Mouse (Mus musculus) adrenal gland, adult 10 weeks (tissue): ENCODE measurements around the gene Acvrl1. TPM values are rescaled to one million over a fixed set of nuclear protein-coding genes. Genes with fewer than 3 reads are reported as not detected.

ENCODE experiments used
- polyA plus RNA-seq: library from polyadenylated mRNA; stranded (reverse); fragments of 350-450 nt; fragmentation: Illumina TruSeq; extraction: RNeasy Lipid Tissue Mini Kit (QIAGEN cat#74804); gene quantifications from one replicate; pipeline ENCODE4 v1.2.3, GENCODE M21; 2014; ENCODE audit warnings: low read depth, low replicate concordance

The Acvrl1 gene
- polyA plus RNA-seq: 1.0 TPM

GRCm38 (mm10) chr15:101128181-101129089 is at the start of gene Acvrl1:
Gene Acvrl1, plus strand, starts transcription at chr15:101128522.

GRCm38 (mm10) chr15:101115511-101116110 is 12.7 kb upstream of the Acvrl1 start, which contains the start of gene Ankrd33:
Gene Ankrd33, plus strand, starts transcription at chr15:101115755.

DNA sequence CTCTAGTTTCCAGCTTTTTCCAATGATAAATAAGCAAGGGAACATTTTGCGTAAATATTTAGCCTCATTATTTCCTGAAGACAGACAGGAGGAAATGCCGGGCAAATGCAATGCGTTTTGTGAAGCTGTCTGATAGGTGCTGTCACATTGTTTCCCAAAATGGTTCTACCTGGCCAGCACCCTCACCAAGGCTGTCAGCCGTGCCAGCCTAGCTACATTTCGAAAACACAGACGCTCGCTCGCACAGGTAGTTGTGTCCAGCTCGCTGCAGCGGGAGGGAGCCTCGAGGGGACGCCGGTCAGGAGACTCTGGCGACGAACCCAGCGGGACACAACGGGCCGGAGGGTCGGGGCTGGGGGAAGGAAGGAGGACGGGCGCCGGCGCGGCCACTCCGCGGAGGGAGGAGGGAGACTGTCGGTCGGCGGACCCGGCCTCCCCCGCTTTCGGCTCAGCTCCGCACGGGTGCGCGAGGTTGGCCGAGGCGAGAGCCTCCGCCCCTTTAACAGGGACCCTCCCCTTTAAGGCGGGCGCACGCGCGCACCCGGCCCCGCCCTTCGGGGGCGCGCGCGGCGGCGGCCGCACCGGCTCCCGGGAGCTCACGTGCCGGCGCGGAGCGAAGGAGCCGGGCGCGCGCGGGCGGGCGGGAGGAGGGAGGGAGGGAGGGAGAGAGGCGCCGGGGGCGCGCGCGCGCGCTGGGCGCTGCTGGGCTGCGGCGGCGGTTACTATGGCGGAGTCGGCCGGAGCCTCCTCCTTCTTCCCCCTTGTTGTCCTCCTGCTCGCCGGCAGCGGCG is 45.3 kb downstream of the Acvrl1 start, which contains the start of gene Acvr1b:
Gene Acvr1b, plus strand, starts transcription at position 647 of the 791 bp plus-strand sequence.

Other genes starting within 250 kb of the Acvrl1 start
- not detected for gene Gm47841, start 81.1 kb upstream of the Acvrl1 start, polyA plus RNA-seq
- gene Fignl2, start 50.0 kb upstream of the Acvrl1 start, polyA plus RNA-seq: 0.82 TPM
- gene Ankrd33, start 12.8 kb upstream of the Acvrl1 start, polyA plus RNA-seq: not detected
- 4.5 TPM for gene Acvr1b, start 45.5 kb downstream of the Acvrl1 start, polyA plus RNA-seq
- gene Grasp, start 95.7 kb downstream of the Acvrl1 start, polyA plus RNA-seq: 0.35 TPM
- 48.2 TPM for gene Nr4a1, start 125.7 kb downstream of the Acvrl1 start, polyA plus RNA-seq
- not detected for gene Atg101, start 155.8 kb downstream of the Acvrl1 start, polyA plus RNA-seq
- not detected for gene 6030408B16Rik, start 164.7 kb downstream of the Acvrl1 start, polyA plus RNA-seq
- 0.17 TPM for gene Krt80, start 241.6 kb downstream of the Acvrl1 start, polyA plus RNA-seq